Mouse (Mus musculus) bone marrow, adult 2 months (tissue): ENCODE results near the gene Foxn3. TPM values are rescaled to one million over a fixed set of nuclear protein-coding genes. Genes with fewer than 3 reads are reported as not detected.
A peak's percentile ranks its signal among the peaks of the same experiment; 100 is the strongest.

Experiments
- H3K27ac ChIP-seq: fragments of 200-500 bp; 2 replicates; pipeline ENCODE4 v1.5.1; 2012; ENCODE audit warnings: low read depth, mild to moderate bottlenecking, control low read depth, inconsistent platforms, low read length; ENCODE audit not compliant: control insufficient read depth, poor library complexity, insufficient read depth
- H3K4me1 ChIP-seq: fragments of 200-500 bp; 2 replicates; pipeline ENCODE4 v1.6.1; 2011; ENCODE audit warnings: low read length; ENCODE audit not compliant: control insufficient read depth, insufficient read depth
- H3K4me3 ChIP-seq: fragments of 200-500 bp; replicated peaks from 2 replicates; pipeline ENCODE3; 2011; ENCODE audit warnings: mild to moderate bottlenecking, low read depth, low read length, control low read depth; ENCODE audit not compliant: control insufficient read depth
- CTCF ChIP-seq: fragments of 200-500 bp; IDR thresholded peaks from 2 replicates; pipeline ENCODE4 v1.5.1; 2011; ENCODE audit warnings: low read length, control low read depth; ENCODE audit not compliant: control insufficient read depth, insufficient read depth
- POLR2A ChIP-seq: fragments of 200-500 bp; IDR thresholded peaks from 2 replicates; pipeline ENCODE4 v1.6.1; 2011; ENCODE audit warnings: low read depth, mild to moderate bottlenecking, control low read depth, low read length, borderline replicate concordance; ENCODE audit not compliant: control insufficient read depth
- WGBS: fragments of 180-500 bp; shearing (Covaris S2); methylation state at CpG from one replicate; pipeline ENCODE4 v1.1.7; 2018; 5-methylcytosine and 5-hydroxymethylcytosine counted together
- polyA plus RNA-seq: library from polyadenylated mRNA; stranded (reverse); fragments of >200 nt; gene quantifications from 2 replicates; pipeline ENCODE4 v1.2.4, GENCODE M21; 2011; ENCODE audit warnings: low replicate concordance; ENCODE audit not compliant: missing spikeins, insufficient read depth, insufficient read length

The Foxn3 gene
- polyA plus RNA-seq, 1 experiment: 23.7 TPM

- no peak overlapping the region for H3K4me3 ChIP-seq
- no peak overlapping the region for H3K27ac ChIP-seq
- 47% methylated on average over 5 of the region's 5 CpGs for WGBS
- H3K4me1 ChIP-seq: no peaks in the 10 kb centered on the region; the same call in 1 of the 2 replicates
- TF ChIP-seq CTCF (no peak), POLR2A (no peak)
These were observed 89.2 kb downstream of the Foxn3 start for GRCm38 (mm10) chr12:99474176-99474575.

- H3K4me3 ChIP-seq: no peak overlapping the region
- no peak overlapping the region for H3K27ac ChIP-seq
- WGBS: 85% methylated on average over 10 of the region's 10 CpGs
- no peak for TF ChIP-seq POLR2A
- H3K4me1 ChIP-seq: peaks cover under 1% of the 10 kb centered on the region; the same call in 1 of the 2 replicates
These were observed 89.8 kb downstream of the Foxn3 start for GRCm38 (mm10) chr12:99473406-99474133.

- TF ChIP-seq POLR2A (no peak), CTCF (no peak)
- 47% methylated on average over 7 of the region's 7 CpGs for WGBS
- Histone ChIP-seq H3K4me1 (peaks cover 5% of the 10 kb centered on the region), H3K27ac (no peak overlapping the region), H3K4me3 (no peak overlapping the region)
These were observed 92.0 kb downstream of the Foxn3 start for GRCm38 (mm10) chr12:99471431-99471830.

DNA sequence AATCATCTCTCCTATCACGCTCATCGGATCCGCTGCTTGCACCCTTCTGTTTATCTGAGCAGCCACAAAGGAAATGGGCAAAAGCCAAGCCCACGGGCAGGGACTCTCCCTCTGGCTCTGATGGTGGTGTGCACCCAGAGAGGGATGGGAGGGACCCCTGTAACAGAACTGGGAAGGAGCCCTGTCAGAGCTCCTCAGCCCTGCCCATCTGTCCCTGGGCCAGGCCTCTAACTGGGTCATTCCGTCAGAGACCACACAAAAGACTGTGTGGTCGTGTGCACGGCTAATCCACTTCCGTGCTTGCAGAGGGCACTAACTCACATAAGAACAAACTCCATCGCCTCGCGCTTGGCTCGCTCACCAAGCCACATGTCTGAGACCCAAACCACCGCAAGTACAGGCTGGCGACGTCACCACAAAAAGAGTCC, 95.5 kb downstream of the Foxn3 start:
- peaks cover 8% of the 10 kb centered on the region for H3K4me1 ChIP-seq

DNA sequence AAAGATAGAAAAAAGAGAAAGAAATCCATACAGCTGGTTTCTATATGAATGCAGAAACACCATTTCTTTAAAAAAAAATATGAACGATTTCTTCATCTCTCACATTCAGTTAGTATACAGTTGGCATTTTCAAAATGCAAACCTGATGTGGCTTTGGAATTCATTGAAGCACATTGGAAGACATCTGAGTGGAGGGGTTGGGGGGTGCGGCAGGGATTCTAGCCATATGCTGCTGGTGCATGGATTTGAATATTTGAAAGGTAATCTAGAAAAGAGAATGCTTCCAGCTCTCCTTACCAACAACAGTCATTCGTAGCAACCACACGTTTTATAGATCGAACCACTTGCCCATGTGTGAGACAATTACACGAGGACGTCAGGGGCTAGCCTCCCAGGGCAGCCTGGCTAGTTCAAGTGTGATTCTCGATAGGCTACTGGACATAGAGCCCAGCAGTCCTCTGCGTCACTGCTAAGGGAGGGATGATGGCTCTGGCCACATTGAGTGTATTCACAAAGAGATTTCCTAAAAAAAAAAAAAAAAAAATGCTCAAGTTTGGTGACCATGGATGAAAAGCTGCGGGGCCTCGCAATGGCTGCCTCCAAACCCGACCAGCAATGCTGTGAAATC, 96.0 kb downstream of the Foxn3 start:
- TF ChIP-seq POLR2A: no peak
- TF ChIP-seq CTCF: no peak
- 41% methylated on average over 12 of the region's 12 CpGs for WGBS
- H3K27ac ChIP-seq: no peak overlapping the region
- no peak overlapping the region for H3K4me3 ChIP-seq
- H3K4me1 ChIP-seq: peaks cover 8% of the 10 kb centered on the region

More for the DNA sequence above, 95.5 kb downstream of the Foxn3 start:
- H3K4me3 ChIP-seq: peak overlapping the region; percentile 56
- no peak for TF ChIP-seq CTCF
- TF ChIP-seq POLR2A: no peak
- peak overlapping the region; percentile 60; the same call in 1 of the 2 replicates for H3K27ac ChIP-seq
- WGBS: 2% methylated on average over 15 of the region's 15 CpGs

- Histone ChIP-seq H3K4me3 (no peak overlapping the region), H3K4me1 (peaks cover 8% of the 10 kb centered on the region), H3K27ac (no peak overlapping the region)
- no peak for TF ChIP-seq CTCF
- TF ChIP-seq POLR2A: no peak
- 88% methylated on average over 5 of the region's 5 CpGs for WGBS
These were observed 97.0 kb downstream of the Foxn3 start for GRCm38 (mm10) chr12:99466426-99466825.

DNA sequence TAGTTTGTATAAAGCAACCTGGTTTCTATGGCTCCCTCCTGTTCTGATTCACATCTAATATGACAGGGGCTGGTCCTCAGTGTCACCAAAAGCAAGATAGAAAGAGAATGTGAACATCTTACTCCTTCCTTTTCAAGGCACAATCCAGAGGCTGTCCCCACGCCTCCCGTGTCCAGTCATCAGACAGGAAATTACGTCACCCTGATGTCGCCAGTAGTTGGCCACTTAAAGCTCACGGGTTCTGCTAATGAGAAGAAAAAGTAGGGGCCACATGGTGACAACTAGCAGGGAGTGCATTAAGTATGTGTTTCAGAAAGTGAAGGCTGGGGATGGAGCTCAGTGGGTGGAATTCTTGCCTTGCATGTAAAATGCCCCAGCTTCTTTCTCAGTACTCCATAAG, 99.1 kb downstream of the Foxn3 start:
- TF ChIP-seq CTCF (no peak), POLR2A (no peak)
- Histone ChIP-seq H3K27ac (no peak overlapping the region), H3K4me3 (no peak overlapping the region), H3K4me1 (peaks cover 10% of the 10 kb centered on the region)
- 26% methylated on average over 5 of the region's 5 CpGs for WGBS

DNA sequence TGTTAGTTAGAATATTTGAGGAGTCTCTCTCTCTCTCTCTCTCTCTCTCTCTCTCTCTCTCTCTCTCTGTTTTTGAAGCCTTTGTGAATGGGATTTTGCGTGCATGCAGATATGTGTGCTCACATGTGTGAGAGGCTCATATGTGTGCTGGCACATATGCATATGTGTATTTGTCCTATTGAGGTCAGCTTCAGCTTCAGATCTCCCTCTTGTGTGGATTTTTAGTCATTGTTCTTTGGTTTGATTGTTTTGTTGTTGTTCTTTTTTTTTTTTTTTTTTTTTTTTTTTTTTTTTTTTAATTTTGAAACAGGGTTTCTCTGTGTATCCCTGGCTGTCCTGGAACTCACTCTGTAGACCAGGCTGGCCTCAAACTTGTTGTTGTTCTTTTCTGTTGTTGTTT, 100.5 kb downstream of the Foxn3 start:
- Histone ChIP-seq H3K4me3 (no peak overlapping the region), H3K4me1 (peaks cover 9% of the 10 kb centered on the region), H3K27ac (no peak overlapping the region)
- TF ChIP-seq POLR2A (no peak), CTCF (no peak)
- WGBS: 89% methylated on average over 1 of the region's 1 CpGs
